Mouse (Mus musculus) Patski (cell line): ENCODE measurements around the gene Slpi. TPM values are rescaled to one million over a fixed set of nuclear protein-coding genes. Genes with fewer than 3 reads are reported as not detected.
A peak's percentile ranks its signal among the peaks of the same experiment; 100 is the strongest.
"Not testable (repeated sequence)": the region's sequence is repeated elsewhere in the genome, so short reads cannot be mapped to it uniquely, and the experiment has no call there.

Source experiments
- ATAC-seq: fragments of 100-300 bp; one replicate; pipeline ENCODE4 v1.8.0; 2021
- CTCF ChIA-PET: fragments of 350-600 bp; sonication (Branson Sonifier 250); formaldehyde crosslinking; loops from one replicate; lab custom pipeline; 2022; ENCODE audit warnings: inconsistent platforms; lab: Charles Lee
- POLR2A ChIA-PET: fragments of 350-600 bp; sonication (Branson Sonifier 250); formaldehyde crosslinking; loops from one replicate; lab custom pipeline; 2022; ENCODE audit warnings: antibody characterized with exemption, inconsistent platforms; lab: Charles Lee
- DNase-seq: peaks from one replicate; pipeline ENCODE4 v3.0.0-alpha.2; 2011; ENCODE audit warnings: low read depth, low spot score
- H3K27me3 ChIP-seq: fragments of 371-371 bp; one replicate; pipeline ENCODE4 v1.5.1; 2021
- CTCF ChIP-seq: fragments of 100-300 bp; IDR thresholded peaks from one replicate; pipeline ENCODE4 v1.5.1; 2021
- in situ Hi-C: fragments of 300-500 bp; cut with MboI; formaldehyde crosslinking; loops from 3 replicates; pipeline ENCODE4 v1.11.1; 2018; ENCODE audit warnings: low pct_unique_long_range_greater_than_20kb, mixed read lengths
- polyA plus RNA-seq: library from polyadenylated mRNA; unstranded; gene quantifications from one replicate; pipeline ENCODE4 v1.2.3, GENCODE M21; 2021

Slpi gene
- polyA plus RNA-seq, 1 experiment from 2014 or later, result 149 TPM

- ChIA-PET POLR2A (interaction anchor here (0.6 kb wide), 2 partner anchors 291 to 308 kb away, joined by 3 to 6 read pairs; no protein-coding TSS in a partner anchor), CTCF (interaction anchor here (1.7 kb wide), 1 partner anchor 18 kb away, joined by 4 read pairs; no protein-coding TSS in a partner anchor)
- in situ Hi-C loops, result loop anchor here (10.0 kb wide), 1 partner anchor 239 kb away; no protein-coding TSS in a partner anchor
- TF ChIP-seq CTCF, result peak; percentile 57
- DNase-seq, ATAC-seq, H3K27me3 ChIP-seq: not testable (repeated sequence)
These were observed 45.2 kb downstream of the Slpi start for GRCm38 (mm10) chr2:164343732-164344131.

GRCm38 (mm10) chr2:164332440-164332839 lies 56.5 kb downstream of the Slpi start, which contains the start of gene Svs5:
Svs5 (plus strand) TSS chr2:164332740.
- DNase-seq, H3K27me3 ChIP-seq, ATAC-seq, POLR2A ChIA-PET, CTCF ChIA-PET: not testable (repeated sequence)
- in situ Hi-C loops, result loop anchor here (10.0 kb wide), 1 partner anchor 198 kb away; no protein-coding TSS in a partner anchor

GRCm38 (mm10) chr2:164320983-164321382 lies 67.9 kb downstream of the Slpi start:
- ATAC-seq (no peak), DNase-seq (no peak)
- POLR2A ChIA-PET, result no interaction called here
- in situ Hi-C loops, result no loop called here
- CTCF ChIA-PET, result no interaction called here
- peaks cover 44% of the 10 kb centered on the region for H3K27me3 ChIP-seq
- no peak for TF ChIP-seq CTCF

GRCm38 (mm10) chr2:164316451-164316850 lies 72.4 kb downstream of the Slpi start, which contains the start of gene Svs6:
Svs6 (plus strand) TSS chr2:164316751.
- POLR2A ChIA-PET, in situ Hi-C loops, CTCF ChIA-PET, DNase-seq, ATAC-seq: not testable (repeated sequence)
- H3K27me3 ChIP-seq, result peaks cover 29% of the 10 kb centered on the region

GRCm38 (mm10) chr2:164315460-164315859 lies 73.4 kb downstream of the Slpi start:
- CTCF ChIA-PET, DNase-seq, in situ Hi-C loops, ATAC-seq, POLR2A ChIA-PET: not testable (repeated sequence)
- peaks cover 29% of the 10 kb centered on the region for H3K27me3 ChIP-seq

GRCm38 (mm10) chr2:164312599-164312998 lies 76.3 kb downstream of the Slpi start:
- ChIA-PET CTCF (no interaction called here), POLR2A (no interaction called here)
- in situ Hi-C loops, result no loop called here
- DNase-seq (no peak), ATAC-seq (no peak)
- peaks cover 12% of the 10 kb centered on the region for H3K27me3 ChIP-seq
- no peak for TF ChIP-seq CTCF

Other genes with a start within 250 kb of the Slpi start
- gene Kcns1, start 218.0 kb downstream of the Slpi start, polyA plus RNA-seq, result not detected
- 0.05 TPM for gene Wfdc5, start 206.4 kb downstream of the Slpi start, polyA plus RNA-seq
- gene Wfdc12, start 198.5 kb downstream of the Slpi start, polyA plus RNA-seq, result not detected
- gene Wfdc15a, start 189.0 kb downstream of the Slpi start, polyA plus RNA-seq, result not detected
- gene Wfdc15b, start 167.4 kb downstream of the Slpi start, polyA plus RNA-seq, result not detected
- not detected for gene Svs2, start 150.6 kb downstream of the Slpi start, polyA plus RNA-seq
- gene Svs3b, start 132.5 kb downstream of the Slpi start, polyA plus RNA-seq, result not detected
- not detected for gene Svs4, start 110.6 kb downstream of the Slpi start, polyA plus RNA-seq
- not detected for gene Svs3a, start 99.8 kb downstream of the Slpi start, polyA plus RNA-seq
- not detected for gene Svs6, start 72.3 kb downstream of the Slpi start, polyA plus RNA-seq
- not detected for gene Svs5, start 56.4 kb downstream of the Slpi start, polyA plus RNA-seq
- gene Rbpjl, start 14.0 kb upstream of the Slpi start, polyA plus RNA-seq, result 0.06 TPM
- gene Matn4, start 16.1 kb upstream of the Slpi start, polyA plus RNA-seq, result 0.10 TPM
- 672 TPM for gene Sdc4, start 54.8 kb upstream of the Slpi start, polyA plus RNA-seq
- gene Sys1, start 67.9 kb upstream of the Slpi start, polyA plus RNA-seq, result 55.1 TPM
- 18.5 TPM for gene Gm20458, start 71.9 kb upstream of the Slpi start, polyA plus RNA-seq
- gene Trp53tg5, start 84.6 kb upstream of the Slpi start, polyA plus RNA-seq, result 0.39 TPM
- gene Dbndd2, start 97.0 kb upstream of the Slpi start, polyA plus RNA-seq, result 48.8 TPM
- gene Pigt, start 108.4 kb upstream of the Slpi start, polyA plus RNA-seq, result 136 TPM
- 0.15 TPM for gene Wfdc2, start 173.3 kb upstream of the Slpi start, polyA plus RNA-seq
- gene Spint3, start 184.4 kb upstream of the Slpi start, polyA plus RNA-seq, result not detected
- gene Wfdc6a, start 196.4 kb upstream of the Slpi start, polyA plus RNA-seq, result not detected
- gene Eppin, start 204.5 kb upstream of the Slpi start, polyA plus RNA-seq, result not detected
- gene Wfdc6b, start 224.4 kb upstream of the Slpi start, polyA plus RNA-seq, result not detected
- gene Wfdc8, start 224.5 kb upstream of the Slpi start, polyA plus RNA-seq, result not detected
- gene Wfdc16, start 249.7 kb upstream of the Slpi start, polyA plus RNA-seq, result not detected